Mouse (Mus musculus) Patski (cell line): Measurements from ENCODE around the gene 3425401B19Rik. TPM values are rescaled to one million over a fixed set of nuclear protein-coding genes. Genes with fewer than 3 reads are reported as not detected.

Experiments
- ATAC-seq: fragments of 100-300 bp; one replicate; pipeline ENCODE4 v1.8.0; 2021
- CTCF ChIA-PET: fragments of 350-600 bp; sonication (Branson Sonifier 250); formaldehyde crosslinking; loops from one replicate; lab custom pipeline; 2022; ENCODE audit warnings: inconsistent platforms; lab: Charles Lee
- POLR2A ChIA-PET: fragments of 350-600 bp; sonication (Branson Sonifier 250); formaldehyde crosslinking; loops from one replicate; lab custom pipeline; 2022; ENCODE audit warnings: antibody characterized with exemption, inconsistent platforms; lab: Charles Lee
- DNase-seq: peaks from one replicate; pipeline ENCODE4 v3.0.0-alpha.2; 2011; ENCODE audit warnings: low read depth, low spot score
- H3K27me3 ChIP-seq: fragments of 371-371 bp; one replicate; pipeline ENCODE4 v1.5.1; 2021
- CTCF ChIP-seq: fragments of 100-300 bp; IDR thresholded peaks from one replicate; pipeline ENCODE4 v1.5.1; 2021
- in situ Hi-C: fragments of 300-500 bp; cut with MboI; formaldehyde crosslinking; loops from 3 replicates; pipeline ENCODE4 v1.11.1; 2018; ENCODE audit warnings: low pct_unique_long_range_greater_than_20kb, mixed read lengths
- polyA plus RNA-seq: library from polyadenylated mRNA; unstranded; gene quantifications from one replicate; pipeline ENCODE4 v1.2.3, GENCODE M21; 2021

Gene 3425401B19Rik
- polyA plus RNA-seq, 1 experiment from 2014 or later = not detected

GRCm38 (mm10) chr14:32659781-32660180, 25.3 kb downstream of the 3425401B19Rik start:
- ChIA-PET POLR2A (no interaction called here), CTCF (no interaction called here)
- ATAC-seq (no peak), DNase-seq (no peak)
- no peak for TF ChIP-seq CTCF
- in situ Hi-C loops = no loop called here
- peaks cover 34% of the 10 kb centered on the region for H3K27me3 ChIP-seq

DNA sequence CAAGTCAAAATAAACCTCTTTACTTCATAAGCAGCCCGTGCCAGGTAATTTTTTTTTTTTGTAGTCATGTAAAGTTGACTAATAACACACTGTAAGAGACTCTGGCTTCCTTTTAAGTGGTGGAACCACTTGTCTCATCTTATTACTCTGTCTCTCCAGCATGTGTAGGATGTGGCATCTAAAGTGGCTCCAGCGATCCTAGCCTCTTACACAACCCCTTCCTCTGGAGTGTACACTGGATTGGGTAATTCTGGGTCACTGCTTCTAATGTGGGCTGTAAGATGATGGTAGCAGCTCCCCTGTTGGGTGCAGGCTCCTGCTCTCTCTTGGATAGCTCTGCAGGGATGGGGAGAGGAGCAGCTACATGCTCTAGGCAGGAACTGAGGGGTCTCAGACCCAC, 46.6 kb downstream of the 3425401B19Rik start:
- POLR2A ChIA-PET = no interaction called here
- ATAC-seq = no peak
- in situ Hi-C loops = no loop called here
- peaks cover 3% of the 10 kb centered on the region for H3K27me3 ChIP-seq
- no peak for TF ChIP-seq CTCF
- no peak for DNase-seq
- CTCF ChIA-PET = interaction anchor here (0.7 kb wide), 1 partner anchor 11 kb away, joined by 3 read pairs; no protein-coding TSS in a partner anchor

GRCm38 (mm10) chr14:32634015-32634682, 50.9 kb downstream of the 3425401B19Rik start:
- ChIA-PET POLR2A (no interaction called here), CTCF (interaction anchor here (0.7 to 1.7 kb wide), 2 partner anchors 12 to 28 kb away, joined by 3 read pairs; no protein-coding TSS in a partner anchor)
- no peak for TF ChIP-seq CTCF
- in situ Hi-C loops = no loop called here
- H3K27me3 ChIP-seq = no peaks in the 10 kb centered on the region
- ATAC-seq (no peak), DNase-seq (no peak)

GRCm38 (mm10) chr14:32632908-32633600, 52.0 kb downstream of the 3425401B19Rik start:
- TF ChIP-seq CTCF = no peak
- in situ Hi-C loops = no loop called here
- POLR2A ChIA-PET = no interaction called here
- ATAC-seq (peak; percentile 80), DNase-seq (peak; percentile 38)
- no peaks in the 10 kb centered on the region for H3K27me3 ChIP-seq
- CTCF ChIA-PET = interaction anchor here (1.7 kb wide), 1 partner anchor 13 kb away, joined by 3 read pairs; no protein-coding TSS in a partner anchor

DNA sequence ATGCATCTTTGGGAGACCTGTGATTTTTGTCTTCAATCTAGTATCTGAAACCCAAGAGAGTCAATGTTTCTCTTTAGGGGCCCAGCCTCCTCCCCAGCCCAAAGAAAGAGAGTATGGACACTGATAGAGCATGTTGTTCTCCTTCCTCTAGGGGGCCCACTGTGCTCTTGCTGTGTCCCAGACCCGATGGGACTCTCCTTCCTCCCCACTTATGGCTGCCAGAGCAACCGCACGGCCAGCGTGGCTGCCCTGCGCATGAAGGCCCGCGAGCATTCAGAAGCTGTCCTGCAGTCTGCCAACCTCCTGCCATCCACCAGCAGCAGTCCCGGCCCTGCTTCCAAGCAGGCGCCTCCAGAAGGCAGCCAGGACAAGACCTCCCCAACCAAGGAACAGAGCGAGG, 56.5 kb downstream of the 3425401B19Rik start:
- DNase-seq = no peak
- in situ Hi-C loops = no loop called here
- POLR2A ChIA-PET = no interaction called here
- CTCF ChIA-PET = no interaction called here
- H3K27me3 ChIP-seq = peaks cover 3% of the 10 kb centered on the region
- no peak for ATAC-seq
- no peak for TF ChIP-seq CTCF

DNA sequence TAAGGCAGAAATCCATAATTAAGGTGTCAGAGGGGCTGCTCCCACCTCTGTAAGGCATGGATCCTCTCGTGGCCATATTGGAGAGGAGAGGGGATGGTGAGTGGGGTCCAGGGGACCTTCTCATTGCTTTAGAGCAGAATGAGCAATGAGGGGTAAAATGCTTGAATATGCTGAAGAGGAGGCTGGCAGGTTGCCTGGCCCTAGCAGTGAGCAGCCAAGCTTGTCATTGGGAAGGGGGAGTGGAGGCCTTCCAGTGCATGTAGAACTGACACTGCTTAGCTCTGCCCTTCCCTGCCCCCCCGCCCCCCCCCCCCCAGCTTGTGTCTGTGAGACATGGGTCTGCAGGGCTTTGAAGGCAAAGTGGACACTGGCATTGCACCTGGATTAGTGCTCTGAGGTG, 57.8 kb downstream of the 3425401B19Rik start:
- ATAC-seq (no peak), DNase-seq (no peak)
- in situ Hi-C loops = no loop called here
- POLR2A ChIA-PET = no interaction called here
- CTCF ChIA-PET = no interaction called here
- TF ChIP-seq CTCF = no peak
- peaks cover 11% of the 10 kb centered on the region for H3K27me3 ChIP-seq

- no peak for TF ChIP-seq CTCF
- H3K27me3 ChIP-seq = peaks cover 16% of the 10 kb centered on the region
- ATAC-seq = no peak
- in situ Hi-C loops = no loop called here
- CTCF ChIA-PET = no interaction called here
- no peak for DNase-seq
- POLR2A ChIA-PET = no interaction called here
These were observed 60.3 kb downstream of the 3425401B19Rik start for GRCm38 (mm10) chr14:32624811-32625210.

DNA sequence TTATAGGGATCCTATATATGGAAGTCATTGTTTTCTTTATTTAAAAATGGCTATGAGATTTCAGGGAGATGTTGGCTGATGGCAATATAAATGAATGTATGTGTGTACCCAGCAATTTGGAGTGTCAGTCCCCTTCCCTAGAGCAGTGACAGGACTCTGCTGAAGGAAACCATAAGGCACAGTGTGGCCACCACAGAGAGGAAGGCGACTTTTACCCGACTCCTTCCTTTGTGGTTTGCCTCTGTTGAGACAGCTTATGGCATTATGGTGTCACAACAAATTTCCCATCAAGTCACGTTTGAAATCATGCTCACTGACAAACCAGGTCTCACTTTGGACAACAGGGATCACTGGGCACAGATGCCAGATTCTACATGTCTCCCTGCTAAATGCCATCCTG, 60.8 kb downstream of the 3425401B19Rik start:
- DNase-seq = no peak
- POLR2A ChIA-PET = no interaction called here
- in situ Hi-C loops = no loop called here
- TF ChIP-seq CTCF = no peak
- CTCF ChIA-PET = interaction anchor here (1.2 kb wide), 1 partner anchor 15 kb away, joined by 3 read pairs; no protein-coding TSS in a partner anchor
- peaks cover 16% of the 10 kb centered on the region for H3K27me3 ChIP-seq
- ATAC-seq = no peak

DNA sequence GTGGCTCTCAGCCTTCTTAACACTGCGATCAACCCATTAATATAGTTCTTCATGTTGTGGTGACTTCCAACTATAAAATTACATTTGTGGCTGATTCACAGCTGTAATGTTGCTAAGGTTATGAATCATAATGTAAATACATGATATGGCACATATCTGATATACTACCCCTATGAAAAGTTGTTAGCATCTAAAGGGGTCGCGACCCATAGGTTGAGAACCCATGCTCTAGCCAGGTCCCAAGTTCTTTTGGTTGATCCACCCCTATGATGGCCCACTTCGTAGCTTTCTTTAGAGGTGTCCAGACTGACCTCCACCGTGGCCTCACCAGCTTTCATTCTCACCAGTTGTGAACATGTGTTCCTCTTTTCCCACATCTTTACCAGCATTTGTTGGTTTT, 67.8 kb downstream of the 3425401B19Rik start:
- in situ Hi-C loops = loop anchor here (10.0 kb wide), 1 partner anchor 588 kb away; no protein-coding TSS in a partner anchor
- CTCF ChIA-PET = no interaction called here
- DNase-seq = no peak

DNA sequence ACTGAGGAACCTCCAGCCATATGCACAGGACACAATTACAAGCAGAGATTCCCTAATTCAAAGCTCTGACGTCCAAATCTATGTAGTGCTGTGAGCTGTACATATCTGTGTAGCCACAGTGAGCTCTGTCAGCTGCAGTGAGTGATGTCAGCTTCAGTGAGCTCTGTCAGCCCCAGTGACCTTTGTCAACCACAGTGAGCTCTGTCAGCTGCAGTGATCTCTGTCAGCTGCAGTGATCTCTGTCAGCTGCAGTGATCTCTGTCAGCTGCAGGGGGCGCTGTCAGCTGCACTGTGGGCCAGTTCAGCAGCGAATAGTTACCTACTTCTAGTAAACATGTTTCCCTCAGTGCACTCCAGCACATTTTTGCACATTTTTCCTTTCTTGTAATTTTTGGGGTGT, 75.7 kb downstream of the 3425401B19Rik start:
- no peak for TF ChIP-seq CTCF
- no peak for DNase-seq
- POLR2A ChIA-PET = interaction anchor here (0.5 kb wide), 1 partner anchor 291 kb away, joined by 3 read pairs; no protein-coding TSS in a partner anchor
- peaks cover 36% of the 10 kb centered on the region for H3K27me3 ChIP-seq
- CTCF ChIA-PET = interaction anchor here (0.8 to 0.9 kb wide), 2 partner anchors 14 to 351 kb away, joined by 3 read pairs; no protein-coding TSS in a partner anchor
- in situ Hi-C loops = loop anchor here (5.0 to 10.0 kb wide), 2 partner anchors 195 to 353 kb away; no protein-coding TSS in a partner anchor
- ATAC-seq = no peak

More for the DNA sequence above, 67.8 kb downstream of the 3425401B19Rik start:
- ATAC-seq = no peak
- TF ChIP-seq CTCF = no peak
- peaks cover 14% of the 10 kb centered on the region for H3K27me3 ChIP-seq
- POLR2A ChIA-PET = no interaction called here

Other genes with a start within 250 kb of the 3425401B19Rik start
- not detected for gene Slc18a3, start 220.4 kb downstream of the 3425401B19Rik start, polyA plus RNA-seq
- gene Chat, start 219.3 kb downstream of the 3425401B19Rik start, polyA plus RNA-seq = not detected
- 16.1 TPM for gene Ercc6, start 171.8 kb downstream of the 3425401B19Rik start, polyA plus RNA-seq
- not detected for gene Prrxl1, start 85.9 kb downstream of the 3425401B19Rik start, polyA plus RNA-seq
- not detected for gene Tmem273, start 100.7 kb upstream of the 3425401B19Rik start, polyA plus RNA-seq
- not detected for gene Fam170b, start 148.7 kb upstream of the 3425401B19Rik start, polyA plus RNA-seq
- not detected for gene Vstm4, start 171.5 kb upstream of the 3425401B19Rik start, polyA plus RNA-seq